Mouse (Mus musculus) heart, embryonic 16.5 days (tissue): ENCODE data around the gene Herc3. TPM values are rescaled to one million over a fixed set of nuclear protein-coding genes. Genes with fewer than 3 reads are reported as not detected.
"Not testable (repeated sequence)": the region's sequence is repeated elsewhere in the genome, so short reads cannot be mapped to it uniquely, and the experiment has no call there.

Experiments
- ATAC-seq: fragments of 200-750 bp; cut with Nextera tagmentation; replicated peaks from 2 replicates; pipeline ENCODE4 v1.8.0; 2017; ENCODE audit warnings: moderate number of reproducible peaks; ENCODE audit not compliant: insufficient read depth, low FRiP score; ENCODE audit errors: extremely low read depth
- H3K27ac ChIP-seq: fragments of 300-500 bp; sonication (generic); 2 replicates; pipeline ENCODE4 v1.5.1; 2014; ENCODE audit warnings: mild to moderate bottlenecking, low read length, control low read depth, moderate library complexity
- H3K27me3 ChIP-seq: fragments of 300-500 bp; sonication (generic); 2 replicates; pipeline ENCODE4 v1.6.1; 2014; ENCODE audit warnings: low read length, mixed read lengths; ENCODE audit not compliant: control insufficient read depth, insufficient read depth
- H3K36me3 ChIP-seq: fragments of 300-500 bp; sonication (generic); 2 replicates; pipeline ENCODE4 v1.6.1; 2014; ENCODE audit not compliant: control insufficient read depth, insufficient read depth
- H3K4me1 ChIP-seq: fragments of 300-500 bp; sonication (generic); 2 replicates; pipeline ENCODE4 v1.6.1; 2014; ENCODE audit warnings: low read length, mixed read lengths; ENCODE audit not compliant: control insufficient read depth, insufficient read depth
- H3K4me2 ChIP-seq: fragments of 300-500 bp; sonication (generic); 2 replicates; pipeline ENCODE4 v1.6.1; 2014; ENCODE audit warnings: low read depth, mild to moderate bottlenecking, control low read depth, low read length
- H3K4me3 ChIP-seq: fragments of 300-500 bp; sonication (generic); 2 replicates; pipeline ENCODE4 v1.5.1; 2014; ENCODE audit warnings: mild to moderate bottlenecking, control low read depth, low read length
- H3K9ac ChIP-seq: fragments of 300-500 bp; sonication (generic); 2 replicates; pipeline ENCODE4 v1.6.1; 2014; ENCODE audit warnings: low read length, control low read depth
- H3K9me3 ChIP-seq: fragments of 300-500 bp; sonication (generic); replicated peaks from 2 replicates; pipeline ENCODE4 v1.6.1; 2016; ENCODE audit warnings: low read length; ENCODE audit not compliant: control insufficient read depth
- WGBS: fragments of 180-500 bp; shearing (Covaris S2); extraction: QIAGEN DNeasy Blood & Tissue Kit; methylation state at CpG from one replicate; pipeline ENCODE4 v1.1.7; 2014; 5-methylcytosine and 5-hydroxymethylcytosine counted together
- polyA plus RNA-seq: library from polyadenylated mRNA; unstranded; fragments of >200 nt; fragmentation: Nextera tagmentation; extraction: Ambion mirVana; gene quantifications from 2 replicates; pipeline ENCODE4 v1.2.1, GENCODE M21; 2015

Gene Herc3
- 42.4 and 44.0 TPM in 2 replicates for polyA plus RNA-seq

- Histone ChIP-seq H3K4me3 (peak within 1 kb of the TSS; percentile 91), H3K4me1 (peaks cover 25% of the 10 kb centered on the region), H3K27me3 (no peaks in the 10 kb centered on the region), H3K36me3 (no peaks in the 10 kb centered on the region), H3K9me3 (no peaks in the 10 kb centered on the region), H3K4me2 (peak within 1 kb of the TSS; percentile 82), H3K9ac (peak within 1 kb of the TSS; percentile 91), H3K27ac (peak within 1 kb of the TSS; percentile 94)
- WGBS = under 1% methylated on average over 83 of the region's 83 CpGs
- ATAC-seq = peak; percentile 88
Measured at GRCm38 (mm10) chr6:58831232-58832009, at the start of gene Herc3. Herc3 (plus strand) TSS chr6:58831465.

DNA sequence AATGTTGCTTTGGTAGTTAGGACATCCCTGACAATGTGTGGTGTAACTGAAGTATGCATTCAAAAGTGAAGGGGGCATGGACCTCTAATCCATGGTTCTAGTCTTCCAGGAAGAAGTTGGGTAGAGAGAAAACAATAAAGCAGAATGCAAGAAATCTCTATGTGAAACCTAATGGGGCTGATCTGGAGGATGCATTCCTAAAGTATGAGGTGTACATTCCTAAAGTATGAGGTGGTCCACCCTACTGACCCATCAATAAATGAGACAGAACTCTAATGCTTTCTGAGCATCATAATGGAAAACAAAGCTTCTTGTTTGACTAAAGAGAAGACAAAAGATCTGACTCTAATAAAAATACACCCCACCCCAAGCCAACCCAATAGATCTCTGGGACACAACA, 29.9 kb upstream of the Herc3 start:
- Histone ChIP-seq H3K27ac (no peak overlapping the region), H3K4me2 (no peak overlapping the region)
- ATAC-seq = no peak

GRCm38 (mm10) chr6:58814381-58814780, 16.9 kb upstream of the Herc3 start:
- no peak overlapping the region for H3K27ac ChIP-seq
- H3K4me3 ChIP-seq = no peak overlapping the region
- H3K4me2 ChIP-seq = no peak overlapping the region
- no peaks in the 10 kb centered on the region for H3K27me3 ChIP-seq
- no peak overlapping the region for H3K9ac ChIP-seq
- no peak for ATAC-seq
- H3K36me3 ChIP-seq = no peaks in the 10 kb centered on the region
- H3K9me3 ChIP-seq = no peaks in the 10 kb centered on the region
- H3K4me1 ChIP-seq = no peaks in the 10 kb centered on the region

More for the DNA sequence above, 29.9 kb upstream of the Herc3 start:
- H3K9me3 ChIP-seq = no peaks in the 10 kb centered on the region
- H3K27me3 ChIP-seq = no peaks in the 10 kb centered on the region
- no peak overlapping the region for H3K4me3 ChIP-seq
- H3K9ac ChIP-seq = no peak overlapping the region
- H3K4me1 ChIP-seq = no peaks in the 10 kb centered on the region
- H3K36me3 ChIP-seq = no peaks in the 10 kb centered on the region

- H3K36me3 ChIP-seq, H3K27me3 ChIP-seq, H3K4me3 ChIP-seq, H3K27ac ChIP-seq, H3K4me1 ChIP-seq, H3K4me2 ChIP-seq, H3K9ac ChIP-seq, H3K9me3 ChIP-seq, ATAC-seq: not testable (repeated sequence)
- WGBS = 94% methylated on average over 5 of the region's 11 CpGs
Measured at GRCm38 (mm10) chr6:58817037-58817436, 14.2 kb upstream of the Herc3 start.

- no peaks in the 10 kb centered on the region for H3K36me3 ChIP-seq
- WGBS = 74% methylated on average over 2 of the region's 2 CpGs
- H3K4me3 ChIP-seq = no peak overlapping the region
- H3K9me3 ChIP-seq = no peaks in the 10 kb centered on the region
- H3K9ac ChIP-seq = no peak overlapping the region
- no peaks in the 10 kb centered on the region for H3K27me3 ChIP-seq
- no peak overlapping the region for H3K27ac ChIP-seq
- ATAC-seq = no peak
- no peak overlapping the region for H3K4me2 ChIP-seq
- H3K4me1 ChIP-seq = no peaks in the 10 kb centered on the region
Measured at GRCm38 (mm10) chr6:58825619-58826018, 5.6 kb upstream of the Herc3 start.

- no peaks in the 10 kb centered on the region for H3K36me3 ChIP-seq
- no peak overlapping the region for H3K4me2 ChIP-seq
- ATAC-seq = no peak
- no peaks in the 10 kb centered on the region for H3K9me3 ChIP-seq
- no peak overlapping the region for H3K4me3 ChIP-seq
- no peak overlapping the region for H3K9ac ChIP-seq
- 61% methylated on average over 2 of the region's 2 CpGs for WGBS
- no peaks in the 10 kb centered on the region for H3K27me3 ChIP-seq
- H3K27ac ChIP-seq = no peak overlapping the region
- H3K4me1 ChIP-seq = 0 out of 2 replicates have a peak, but pooled peaks cover 4% of the 10 kb centered on the region
Measured at GRCm38 (mm10) chr6:58826089-58826488, 5.2 kb upstream of the Herc3 start.

DNA sequence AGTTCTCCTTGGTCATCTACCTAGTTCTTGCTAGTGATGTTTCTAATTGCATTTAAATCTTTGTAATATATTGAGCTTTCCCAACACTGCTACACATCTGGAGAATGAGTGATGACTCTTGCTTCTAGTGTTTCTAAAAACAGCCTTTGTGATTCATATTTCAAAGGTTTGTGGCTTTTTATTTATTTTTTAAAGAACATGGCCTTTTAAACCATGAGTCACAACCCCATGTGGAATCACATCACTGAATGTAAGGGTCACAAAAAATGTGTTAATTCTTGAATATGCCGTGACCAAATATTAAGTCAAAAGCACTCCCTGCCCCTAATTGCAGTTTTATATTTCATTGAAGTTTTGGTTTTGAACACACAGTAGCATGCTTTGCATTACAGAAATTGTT, 2.7 kb upstream of the Herc3 start:
- H3K9me3 ChIP-seq = no peaks in the 10 kb centered on the region
- WGBS = 94% methylated on average over 1 of the region's 1 CpGs
- no peak overlapping the region for H3K4me3 ChIP-seq
- ATAC-seq = no peak
- no peak overlapping the region for H3K27ac ChIP-seq
- no peak overlapping the region for H3K9ac ChIP-seq
- H3K4me1 ChIP-seq = peaks cover 12% of the 10 kb centered on the region; the same call in 1 of the 2 replicates
- H3K36me3 ChIP-seq = no peaks in the 10 kb centered on the region
- no peak overlapping the region for H3K4me2 ChIP-seq
- no peaks in the 10 kb centered on the region for H3K27me3 ChIP-seq

- 16% methylated on average over 7 of the region's 7 CpGs for WGBS
- Histone ChIP-seq H3K27me3 (no peaks in the 10 kb centered on the region), H3K4me2 (peak overlapping the region; percentile 82), H3K36me3 (no peaks in the 10 kb centered on the region), H3K27ac (peak overlapping the region; percentile 21; the same call in 1 of the 2 replicates), H3K4me3 (peak overlapping the region; percentile 91), H3K9me3 (no peaks in the 10 kb centered on the region), H3K9ac (peak overlapping the region; percentile 91), H3K4me1 (peaks cover 19% of the 10 kb centered on the region; the same call in 1 of the 2 replicates)
- ATAC-seq = no peak
Measured at GRCm38 (mm10) chr6:58830840-58831231, 429 bp upstream of the Herc3 start.

DNA sequence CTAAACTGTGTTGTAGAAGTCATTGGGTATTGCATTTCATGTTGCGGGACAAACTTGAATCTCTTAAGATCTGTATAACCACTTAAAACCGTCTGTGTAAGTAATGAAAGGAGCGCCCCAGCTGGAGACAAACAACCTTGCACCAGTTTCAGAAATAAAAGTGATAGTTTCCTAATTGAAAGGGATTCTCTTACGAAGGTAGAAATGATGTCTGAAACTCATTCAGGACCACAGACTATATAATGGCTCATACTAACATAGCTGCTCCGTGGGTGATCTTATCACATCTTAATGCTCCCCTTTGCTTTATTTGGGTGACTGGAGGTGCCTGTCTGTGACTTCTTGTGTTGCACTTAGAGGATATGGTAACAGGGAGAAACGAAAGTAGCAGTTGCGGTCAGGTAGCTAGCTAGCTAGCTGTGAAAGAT, 1.3 kb downstream of the Herc3 start:
- ATAC-seq = no peak
- H3K27me3 ChIP-seq = no peaks in the 10 kb centered on the region
- no peaks in the 10 kb centered on the region for H3K36me3 ChIP-seq
- peak overlapping the region; percentile 91 for H3K4me3 ChIP-seq
- H3K4me1 ChIP-seq = peaks cover 27% of the 10 kb centered on the region
- peak overlapping the region; percentile 82 for H3K4me2 ChIP-seq
- no peaks in the 10 kb centered on the region for H3K9me3 ChIP-seq
- peak overlapping the region; percentile 91 for H3K9ac ChIP-seq
- WGBS = 25% methylated on average over 7 of the region's 7 CpGs
- H3K27ac ChIP-seq = no peak overlapping the region
